Mouse (Mus musculus) midbrain, postnatal 0 days (tissue): ENCODE results near the gene Sfn. TPM values are rescaled to one million over a fixed set of nuclear protein-coding genes. Genes with fewer than 3 reads are reported as not detected.

Source experiments
- ATAC-seq: fragments of 200-750 bp; cut with Nextera tagmentation; 2 replicates; pipeline ENCODE4 v1.8.0; 2017; ENCODE audit warnings: moderate number of reproducible peaks, mild to moderate bottlenecking, moderate TSS enrichment, moderate library complexity; ENCODE audit not compliant: low FRiP score
- DNase-seq: peaks from one replicate; pipeline ENCODE4 v3.0.0-alpha.2; 2015; ENCODE audit warnings: low spot score
- H3K27ac ChIP-seq: fragments of 300-500 bp; sonication (generic); 2 replicates; pipeline ENCODE4 v1.5.1; 2014; ENCODE audit warnings: low read depth, mild to moderate bottlenecking, low read length, mixed read lengths
- H3K27me3 ChIP-seq: fragments of 300-500 bp; sonication (generic); 2 replicates; pipeline ENCODE4 v1.6.1; 2014; ENCODE audit warnings: low read length, control low read depth, mixed read lengths; ENCODE audit not compliant: insufficient read depth
- H3K36me3 ChIP-seq: fragments of 300-500 bp; sonication (generic); 2 replicates; pipeline ENCODE4 v1.6.1; 2014; ENCODE audit warnings: low read length, control low read depth, mixed read lengths; ENCODE audit not compliant: insufficient read depth
- H3K4me1 ChIP-seq: fragments of 300-500 bp; sonication (generic); 2 replicates; pipeline ENCODE4 v1.6.1; 2014; ENCODE audit warnings: mild to moderate bottlenecking, control low read depth, antibody characterized with exemption, low read length, mixed read lengths; ENCODE audit not compliant: insufficient read depth
- H3K4me2 ChIP-seq: fragments of 300-500 bp; sonication (generic); 2 replicates; pipeline ENCODE4 v1.6.1; 2014; ENCODE audit warnings: low read depth, mild to moderate bottlenecking, low read length, mixed read lengths; ENCODE audit not compliant: poor library complexity, severe bottlenecking
- H3K4me3 ChIP-seq: fragments of 300-500 bp; sonication (generic); 2 replicates; pipeline ENCODE4 v1.5.1; 2014; ENCODE audit warnings: low read depth, mild to moderate bottlenecking, low read length, moderate library complexity
- H3K9ac ChIP-seq: fragments of 300-500 bp; sonication (generic); replicated peaks from 2 replicates; pipeline ENCODE4 v1.6.1; 2014; ENCODE audit warnings: mild to moderate bottlenecking, low read length, moderate library complexity, mixed read lengths; ENCODE audit not compliant: poor library complexity, severe bottlenecking
- H3K9me3 ChIP-seq: fragments of 300-500 bp; sonication (generic); 2 replicates; pipeline ENCODE4 v1.6.1; 2016; ENCODE audit warnings: low read length, control low read depth
- CTCF ChIP-seq: IDR thresholded peaks from 2 replicates; pipeline ENCODE4 v1.5.1; 2016; ENCODE audit warnings: antibody characterized with exemption, mild to moderate bottlenecking
- WGBS: fragments of 180-500 bp; shearing (Covaris S2); extraction: QIAGEN DNeasy Blood & Tissue Kit; methylation state at CpG from one replicate; pipeline ENCODE4 v1.1.7; 2014; 5-methylcytosine and 5-hydroxymethylcytosine counted together
- polyA plus RNA-seq: library from polyadenylated mRNA; unstranded; fragments of >200 nt; fragmentation: Nextera tagmentation; extraction: Ambion mirVana; gene quantifications from 2 replicates; pipeline ENCODE4 v1.2.1, GENCODE M21; 2015
- total RNA-seq: library from RNA; depleted of rRNA; stranded (reverse); fragments of >200 nt; gene quantifications from 2 replicates; pipeline ENCODE4 v1.2.3, GENCODE M21; 2014

Gene Sfn
- total and polyA plus RNA-seq, 2 experiments from 2014 or later, result 0.86 to 2.0 TPM

DNA sequence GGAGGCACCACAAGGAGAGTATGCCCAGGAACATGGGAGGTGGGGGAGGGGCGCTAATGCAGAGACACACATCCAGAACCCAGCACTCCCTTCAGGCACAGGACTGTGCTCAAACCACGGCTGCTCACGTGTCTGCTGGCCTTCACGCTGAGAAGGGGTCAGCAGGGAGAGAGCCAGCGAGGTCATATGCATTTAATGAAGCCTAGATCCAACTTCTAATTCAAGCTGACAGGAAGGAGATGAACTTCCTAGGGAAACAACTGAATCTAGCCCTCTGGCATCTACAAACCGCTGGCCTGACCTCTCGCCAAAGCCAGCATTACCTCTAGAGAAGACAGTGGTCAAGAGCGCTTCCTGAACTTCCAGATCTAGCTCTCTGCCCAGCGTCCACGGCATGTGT is 13.4 kb upstream of the Sfn start:
- no peak for DNase-seq
- WGBS, result 79% methylated on average over 10 of the region's 10 CpGs
- H3K4me3 ChIP-seq, result no peak overlapping the region
- H3K27ac ChIP-seq, result no peak overlapping the region
- ATAC-seq, result no peak
- H3K27me3 ChIP-seq, result no peaks in the 10 kb centered on the region
- H3K9me3 ChIP-seq, result no peaks in the 10 kb centered on the region
- no peak overlapping the region for H3K4me2 ChIP-seq
- no peak overlapping the region for H3K9ac ChIP-seq
- H3K4me1 ChIP-seq, result no peaks in the 10 kb centered on the region
- no peak for TF ChIP-seq CTCF
- H3K36me3 ChIP-seq, result peaks cover 36% of the 10 kb centered on the region

GRCm38 (mm10) chr4:133614274-133614761 is 12.3 kb upstream of the Sfn start:
- no peak for TF ChIP-seq CTCF
- H3K4me1 ChIP-seq, result no peaks in the 10 kb centered on the region
- no peaks in the 10 kb centered on the region for H3K27me3 ChIP-seq
- no peak overlapping the region for H3K4me2 ChIP-seq
- H3K36me3 ChIP-seq, result peaks cover 34% of the 10 kb centered on the region
- peak; percentile 65 for DNase-seq
- ATAC-seq, result peak; percentile 72
- 82% methylated on average over 8 of the region's 8 CpGs for WGBS
- no peak overlapping the region for H3K9ac ChIP-seq
- H3K9me3 ChIP-seq, result no peaks in the 10 kb centered on the region
- no peak overlapping the region for H3K4me3 ChIP-seq
- H3K27ac ChIP-seq, result no peak overlapping the region

GRCm38 (mm10) chr4:133613867-133614266 is 11.9 kb upstream of the Sfn start:
- peaks cover 34% of the 10 kb centered on the region for H3K36me3 ChIP-seq
- H3K4me1 ChIP-seq, result no peaks in the 10 kb centered on the region
- no peak overlapping the region for H3K4me2 ChIP-seq
- H3K9ac ChIP-seq, result no peak overlapping the region
- H3K9me3 ChIP-seq, result no peaks in the 10 kb centered on the region
- ATAC-seq (0 out of 2 replicates have a peak, but pooled peaks have one; percentile 5), DNase-seq (no peak)
- H3K4me3 ChIP-seq, result no peak overlapping the region
- WGBS, result 82% methylated on average over 4 of the region's 4 CpGs
- H3K27ac ChIP-seq, result no peak overlapping the region
- no peak for TF ChIP-seq CTCF
- no peaks in the 10 kb centered on the region for H3K27me3 ChIP-seq

- 96% methylated on average over 8 of the region's 8 CpGs for WGBS
- Histone ChIP-seq H3K27me3 (no peaks in the 10 kb centered on the region), H3K4me1 (no peaks in the 10 kb centered on the region), H3K4me3 (no peak overlapping the region), H3K27ac (no peak overlapping the region), H3K36me3 (peaks cover 41% of the 10 kb centered on the region), H3K9me3 (no peaks in the 10 kb centered on the region), H3K4me2 (no peak overlapping the region), H3K9ac (no peak overlapping the region)
- DNase-seq (no peak), ATAC-seq (no peak)
- no peak for TF ChIP-seq CTCF
Observed at GRCm38 (mm10) chr4:133613026-133613425, 11.1 kb upstream of the Sfn start.

DNA sequence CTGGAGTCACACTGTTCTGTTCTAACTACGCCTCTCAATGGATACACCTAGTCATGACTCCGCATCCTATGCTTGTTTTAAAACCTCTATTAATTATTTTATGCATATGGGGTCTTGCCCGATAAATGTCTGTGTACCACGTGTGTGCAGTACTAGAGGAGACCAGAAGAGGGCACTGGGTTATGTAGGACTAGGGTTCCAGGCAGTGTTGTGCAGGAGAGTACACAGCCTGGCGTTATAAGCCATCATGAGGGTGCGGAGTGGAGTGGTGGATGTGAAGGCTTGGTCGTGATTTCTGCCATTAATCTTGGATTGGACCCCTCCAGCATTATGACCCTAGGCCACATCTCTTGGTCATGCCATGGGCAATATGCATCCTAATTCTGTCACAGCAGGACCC is 10.4 kb upstream of the Sfn start:
- no peak for ATAC-seq
- WGBS, result 98% methylated on average over 7 of the region's 7 CpGs

GRCm38 (mm10) chr4:133611815-133612214 is 9.8 kb upstream of the Sfn start:
- WGBS, result over 99% methylated on average over 5 of the region's 5 CpGs
- no peak overlapping the region for H3K4me3 ChIP-seq
- H3K9me3 ChIP-seq, result no peaks in the 10 kb centered on the region
- TF ChIP-seq CTCF, result peak; percentile 56
- no peaks in the 10 kb centered on the region for H3K4me1 ChIP-seq
- H3K36me3 ChIP-seq, result peaks cover 49% of the 10 kb centered on the region
- H3K27me3 ChIP-seq, result no peaks in the 10 kb centered on the region
- no peak overlapping the region for H3K4me2 ChIP-seq
- ATAC-seq, result no peak
- no peak overlapping the region for H3K27ac ChIP-seq
- H3K9ac ChIP-seq, result no peak overlapping the region
- DNase-seq, result no peak

More for the DNA sequence above, 10.4 kb upstream of the Sfn start:
- Histone ChIP-seq H3K9me3 (no peaks in the 10 kb centered on the region), H3K9ac (no peak overlapping the region), H3K4me1 (no peaks in the 10 kb centered on the region), H3K36me3 (peaks cover 44% of the 10 kb centered on the region), H3K4me3 (no peak overlapping the region), H3K4me2 (no peak overlapping the region), H3K27ac (no peak overlapping the region), H3K27me3 (no peaks in the 10 kb centered on the region)
- TF ChIP-seq CTCF, result peak; percentile 41
- DNase-seq, result no peak
